8 mouse cellular contexts compared by ENCODE assay signal in the genomic region with DNA sequence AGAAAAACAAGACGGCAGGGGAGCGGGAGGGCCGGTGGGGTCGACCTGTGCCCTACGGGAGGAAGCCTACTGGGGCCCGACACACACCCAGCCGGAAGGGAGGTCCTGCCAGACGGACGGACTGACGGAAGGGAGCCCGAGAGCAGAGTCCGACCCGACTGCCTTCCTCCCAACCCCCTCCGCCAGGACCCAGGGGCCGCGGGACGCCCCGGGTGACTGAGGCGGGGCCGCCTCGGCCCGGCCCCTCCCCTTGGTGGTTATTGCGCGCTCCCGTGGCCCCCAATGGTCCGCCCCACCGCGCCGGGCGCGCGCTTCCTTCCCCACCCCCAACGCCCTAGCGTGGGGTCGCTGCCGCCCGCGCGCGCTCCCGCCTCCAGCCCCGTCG. TPM values are rescaled to one million over a fixed set of nuclear protein-coding genes. Genes with fewer than 3 reads are reported as not detected.
DNase-seq lines count a peak whose midpoint lies in the region; ATAC-seq and TF ChIP-seq lines count a peak whose summit lies in the region.

No protein-coding gene starts in this region.

- no peaks in the 10 kb centered on the region for H3K27me3 ChIP-seq in hindbrain, embryonic 11.5 days (ENCODE audit: control insufficient read depth, insufficient read depth, low read length)

- peak; percentile 38 for ATAC-seq in frontal cortex, adult (ENCODE audit: low TSS enrichment)
- peak; percentile 78 for ATAC-seq in hindbrain, embryonic 11.5 days (ENCODE audit: low FRiP score)

- H3K4me2 ChIP-seq in hindbrain, embryonic 11.5 days (replicated peaks; ENCODE audit: low read depth, low read length): peak overlapping the region; percentile 46

- DNase-seq in T-cell, adult 2 months (ENCODE audit: low spot score): peak; percentile 76
- peak; percentile 81 for DNase-seq in cerebellum, adult 9-10 months
- DNase-seq in hindbrain, embryonic 11.5 days (ENCODE audit: low spot score): peak; percentile 89
- DNase-seq in left cerebral cortex, adult 2 months (ENCODE audit: extremely low spot score in 1 of 2, low spot score in 2 of 2): peak; percentile 74 to 81
- DNase-seq in right cerebral cortex, postnatal 36 days (ENCODE audit: low spot score in 2 of 2): peak; percentile 55 to 67
- peak; percentile 92 for DNase-seq in yolk sac, embryonic 10.5 days (ENCODE audit: low spot score)

- WGBS in hindbrain, embryonic 11.5 days: 0% methylated on average over 24 of the region's 43 CpGs
- WGBS in macrophage (ENCODE audit: missing documents): under 1% methylated on average over 39 of the region's 43 CpGs

- peak overlapping the region; percentile 60 for H3K9ac ChIP-seq in hindbrain, embryonic 11.5 days (ENCODE audit: low read depth, low read length)

- peaks cover 5% of the 10 kb centered on the region; the same call in 1 of the 2 replicates for H3K36me3 ChIP-seq in hindbrain, embryonic 11.5 days (ENCODE audit: control insufficient read depth, insufficient read depth, low read length)
- H3K36me3 ChIP-seq in macrophage (ENCODE audit: inconsistent target): peaks cover 14% of the 10 kb centered on the region; the same call in 1 of the 2 replicates

- H3K4me1 ChIP-seq in hindbrain, embryonic 11.5 days (replicated peaks; ENCODE audit: control insufficient read depth, insufficient read depth, low read length): peaks cover 22% of the 10 kb centered on the region

- intact Hi-C loops in left cerebral cortex, adult 2 months (cut with DNase I): loop anchor here (2.0 kb wide), 2 partner anchors 29 to 63 kb away; a partner anchor contains a TSS

- no peak for TF ChIP-seq CTCF in left cerebral cortex, adult 2 months (IDR thresholded peaks at IDR 0.05)

- H3K79me2 ChIP-seq in macrophage (ENCODE audit: inconsistent target): peaks cover 50% of the 10 kb centered on the region

- H3K27ac ChIP-seq in hindbrain, embryonic 11.5 days (ENCODE audit: low read depth, low read length): peak overlapping the region; percentile 98
- H3K27ac ChIP-seq in left cerebral cortex, adult 2 months: peak overlapping the region; percentile 98
- peak overlapping the region; percentile 72 for H3K27ac ChIP-seq in macrophage

- H3K4me3 ChIP-seq in hindbrain, embryonic 11.5 days (ENCODE audit: low read depth, low read length): peak overlapping the region; percentile 65
- peak overlapping the region; percentile 71 for H3K4me3 ChIP-seq in left cerebral cortex, adult 2 months
- H3K4me3 ChIP-seq in macrophage (ENCODE audit: inconsistent target): peak overlapping the region; percentile 79

- no peaks in the 10 kb centered on the region for H3K9me3 ChIP-seq in hindbrain, embryonic 11.5 days (ENCODE audit: control insufficient read depth, low read length)

RNA-seq across cellular contexts. Expression of a gene that starts 0.4 kb away (rescaled TPM):
- polyA plus RNA-seq in hindbrain, embryonic 11.5 days (2014; fragmentation: Nextera tagmentation; extraction: Ambion mirVana): 37.2 and 43.2 TPM in 2 replicates
- 100 to 1,000 TPM in 1 of 2 experiments, 10 to 100 TPM in 1; 92.8 to 109 TPM for total RNA-seq in left cerebral cortex, adult 2 months (2021)
- 100 to 1,000 TPM in 1 of 26 experiments, 10 to 100 TPM in 25; 31.4 to 107 (median 64.2) TPM for total RNA-seq in macrophage (2018; cell fraction: chromatin; rRNA removed)
- 10 to 100 TPM; 31.3 to 52.8 (median 45.4) TPM for total RNA-seq in macrophage (2018; cell fraction: cytosol; rRNA removed)
- 10 to 100 TPM; 27.6 to 96.8 (median 50.1) TPM for total RNA-seq in macrophage (2018; cell fraction: nucleus; rRNA removed)
- polyA plus RNA-seq in macrophage (2018): 31.1 to 40.6 TPM (median 35.8 TPM) in 3 replicates

RNA-seq across cellular contexts. Expression of a gene that starts 12.5 kb away (rescaled TPM):
- polyA plus RNA-seq in hindbrain, embryonic 11.5 days (2014; fragmentation: Nextera tagmentation; extraction: Ambion mirVana): 68.9 and 75.4 TPM in 2 replicates
- 10 to 100 TPM; 89.7 to 93.2 TPM for total RNA-seq in left cerebral cortex, adult 2 months (2021)
- total RNA-seq in macrophage (2018; cell fraction: chromatin; rRNA removed): 100 to 1,000 TPM in 15 of 26 experiments, 10 to 100 TPM in 11; 40.9 to 169 (median 114) TPM
- total RNA-seq in macrophage (2018; cell fraction: cytosol; rRNA removed): 10 to 100 TPM; 60.1 to 99.9 (median 75.7) TPM
- 100 to 1,000 TPM in 5 of 26 experiments, 10 to 100 TPM in 21; 45.4 to 127 (median 86.9) TPM for total RNA-seq in macrophage (2018; cell fraction: nucleus; rRNA removed)
- polyA plus RNA-seq in macrophage (2018): 38.2 to 73.8 TPM (median 68.8 TPM) in 3 replicates

RNA-seq across cellular contexts. Expression of a gene that starts 12.7 kb away (rescaled TPM):
- polyA plus RNA-seq in hindbrain, embryonic 11.5 days (2014; fragmentation: Nextera tagmentation; extraction: Ambion mirVana): 0.11 TPM in 1 of 2 replicates, not detected in the other
- total RNA-seq in left cerebral cortex, adult 2 months (2021): not detected
- total RNA-seq in macrophage (2018; cell fraction: chromatin; rRNA removed): not detected
- not detected for total RNA-seq in macrophage (2018; cell fraction: cytosol; rRNA removed)
- not detected for total RNA-seq in macrophage (2018; cell fraction: nucleus; rRNA removed)
- polyA plus RNA-seq in macrophage (2018): not detected in 3 replicates

RNA-seq across cellular contexts. Expression of a gene that starts 14.7 kb away (rescaled TPM):
- 0.39 TPM in 1 of 2 replicates, not detected in the other for polyA plus RNA-seq in hindbrain, embryonic 11.5 days (2014; fragmentation: Nextera tagmentation; extraction: Ambion mirVana)
- total RNA-seq in left cerebral cortex, adult 2 months (2021): not detected
- total RNA-seq in macrophage (2018; cell fraction: chromatin; rRNA removed): 1 to 10 TPM in 4 of 26 experiments, under 1 TPM in 2, not detected in 20; 0.49 to 2.2 (median 1.2) TPM
- under 1 TPM in 2 of 26 experiments, not detected in 24; 0.10 TPM for total RNA-seq in macrophage (2018; cell fraction: cytosol; rRNA removed)
- 1 to 10 TPM in 1 of 26 experiments, under 1 TPM in 5, not detected in 20; 0.30 to 1.2 (median 0.40) TPM for total RNA-seq in macrophage (2018; cell fraction: nucleus; rRNA removed)
- not detected in 3 replicates for polyA plus RNA-seq in macrophage (2018)

RNA-seq across cellular contexts. Expression of a gene that starts 14.7 kb away (rescaled TPM):
- polyA plus RNA-seq in hindbrain, embryonic 11.5 days (2014; fragmentation: Nextera tagmentation; extraction: Ambion mirVana): 3.4 and 3.7 TPM in 2 replicates
- 1 to 10 TPM in 1 of 2 experiments, under 1 TPM in 1; 0.68 to 1.6 TPM for total RNA-seq in left cerebral cortex, adult 2 months (2021)
- total RNA-seq in macrophage (2018; cell fraction: chromatin; rRNA removed): 1 to 10 TPM in 19 of 26 experiments, not detected in 7; 1.0 to 6.1 (median 2.6) TPM
- under 1 TPM in 3 of 26 experiments, not detected in 23; 0.17 to 0.48 (median 0.44) TPM for total RNA-seq in macrophage (2018; cell fraction: cytosol; rRNA removed)
- 1 to 10 TPM in 15 of 26 experiments, under 1 TPM in 3, not detected in 8; 0.54 to 4.2 (median 1.9) TPM for total RNA-seq in macrophage (2018; cell fraction: nucleus; rRNA removed)
- not detected in 3 replicates for polyA plus RNA-seq in macrophage (2018)

Comparison
In these comparisons a context has a peak if more than half of its experiments do, and no peak if none do; other contexts are left out.
1. Peak in every context shown above with its lines: DNase-seq, ATAC-seq, H3K4me3 ChIP-seq and H3K27ac ChIP-seq.